Mouse (Mus musculus) hindbrain, postnatal 0 days (tissue): ENCODE data around the gene Zfp986. TPM values are rescaled to one million over a fixed set of nuclear protein-coding genes. Genes with fewer than 3 reads are reported as not detected.
A peak's percentile ranks its signal among the peaks of the same experiment; 100 is the strongest.
"Not testable (repeated sequence)": the region's sequence is repeated elsewhere in the genome, so short reads cannot be mapped to it uniquely, and the experiment has no call there.

Experiments used
- ATAC-seq: fragments of 200-750 bp; cut with Nextera tagmentation; 2 replicates; pipeline ENCODE4 v1.8.0; 2017; ENCODE audit warnings: mild to moderate bottlenecking, moderate TSS enrichment, moderate library complexity
- DNase-seq: peaks from one replicate; pipeline ENCODE4 v3.0.0-alpha.2; 2015; ENCODE audit warnings: low spot score
- H3K27ac ChIP-seq: fragments of 300-500 bp; sonication (generic); 2 replicates; pipeline ENCODE4 v1.5.1; 2014; ENCODE audit warnings: mild to moderate bottlenecking
- H3K27me3 ChIP-seq: fragments of 300-500 bp; sonication (generic); 2 replicates; pipeline ENCODE4 v1.6.1; 2014; ENCODE audit warnings: low read length, mixed read lengths; ENCODE audit not compliant: insufficient read depth
- H3K36me3 ChIP-seq: fragments of 300-500 bp; sonication (generic); 2 replicates; pipeline ENCODE4 v1.6.1; 2014; ENCODE audit warnings: low read length, mixed read lengths; ENCODE audit not compliant: insufficient read depth
- H3K4me1 ChIP-seq: fragments of 300-500 bp; sonication (generic); 2 replicates; pipeline ENCODE4 v1.6.1; 2014; ENCODE audit warnings: antibody characterized with exemption, low read length, mixed read lengths; ENCODE audit not compliant: insufficient read depth
- H3K4me2 ChIP-seq: fragments of 300-500 bp; sonication (generic); 2 replicates; pipeline ENCODE4 v1.6.1; 2014; ENCODE audit warnings: low read depth, mild to moderate bottlenecking, low read length, moderate library complexity, mixed read lengths
- H3K4me3 ChIP-seq: fragments of 300-500 bp; sonication (generic); 2 replicates; pipeline ENCODE4 v1.5.1; 2014; ENCODE audit warnings: low read length
- H3K9ac ChIP-seq: fragments of 300-500 bp; sonication (generic); replicated peaks from 2 replicates; pipeline ENCODE4 v1.6.1; 2014; ENCODE audit warnings: mild to moderate bottlenecking, low read length, moderate library complexity, mixed read lengths
- H3K9me3 ChIP-seq: fragments of 300-500 bp; sonication (generic); 2 replicates; pipeline ENCODE4 v1.6.1; 2016; ENCODE audit warnings: low read length, mixed read lengths
- WGBS: fragments of 180-500 bp; shearing (Covaris S2); extraction: QIAGEN DNeasy Blood & Tissue Kit; methylation state at CpG from one replicate; pipeline ENCODE4 v1.1.7; 2014; 5-methylcytosine and 5-hydroxymethylcytosine counted together
- polyA plus RNA-seq: library from polyadenylated mRNA; unstranded; fragments of >200 nt; fragmentation: Nextera tagmentation; extraction: Ambion mirVana; gene quantifications from 2 replicates; pipeline ENCODE4 v1.2.1, GENCODE M21; 2015
- total RNA-seq: library from RNA; depleted of rRNA; stranded (reverse); fragments of >200 nt; gene quantifications from 2 replicates; pipeline ENCODE4 v1.2.3, GENCODE M21; 2014; rRNA removed

Zfp986 gene
- total and polyA plus RNA-seq, 2 experiments from 2014 or later = not detected

DNA sequence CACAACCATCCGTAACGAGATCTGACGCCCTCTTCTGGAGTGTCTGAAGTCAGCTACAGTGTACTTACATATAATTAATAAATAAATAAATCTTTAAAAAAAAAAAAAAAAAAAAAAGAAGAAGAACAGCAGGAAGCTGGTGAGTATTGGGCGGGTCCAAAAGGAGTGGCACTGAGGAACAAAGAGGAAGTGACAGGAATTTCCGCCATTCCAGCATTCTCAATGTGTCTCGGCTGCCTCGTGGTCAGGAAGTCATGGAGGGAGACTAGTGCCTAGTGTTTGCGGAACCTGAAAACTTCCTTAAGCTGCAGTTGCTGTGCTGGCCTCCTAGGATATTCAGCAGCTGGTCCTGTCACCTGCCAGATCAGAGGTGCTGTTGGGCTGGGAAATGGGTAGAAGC is 4.7 kb upstream of the Zfp986 start:
- peak; percentile 0 for DNase-seq
- not testable (repeated sequence) for H3K4me3 ChIP-seq, H3K9ac ChIP-seq, H3K27ac ChIP-seq, H3K4me1 ChIP-seq, H3K36me3 ChIP-seq, ATAC-seq, H3K9me3 ChIP-seq, H3K27me3 ChIP-seq, H3K4me2 ChIP-seq
- WGBS = 85% methylated on average over 5 of the region's 8 CpGs

Other genes with a start within 250 kb of the Zfp986 start
- gene Zfp980, start 198.1 kb upstream of the Zfp986 start, total RNA-seq = not detected in 2 replicates
- gene Zfp980, start 198.1 kb upstream of the Zfp986 start, polyA plus RNA-seq = 0.04 TPM in 1 of 2 replicates, not detected in the other
- not detected in 2 replicates for gene Zfp987, start 228.5 kb downstream of the Zfp986 start, total RNA-seq
- gene Zfp987, start 228.5 kb downstream of the Zfp986 start, polyA plus RNA-seq = not detected in 2 replicates